Mouse (Mus musculus) heart, postnatal 10 days (tissue): ENCODE measurements around the gene Slc28a3. TPM values are rescaled to one million over a fixed set of nuclear protein-coding genes. Genes with fewer than 3 reads are reported as not detected.

Experiments
- DNase-seq, 2 experiments: peaks; one replicate each; pipeline ENCODE4 v3.0.0; 2021
- intact Hi-C: fragments of 180-260 bp; cut with DNase I; formaldehyde crosslinking; loops from one replicate; pipeline ENCODE4 v1.15.1; 2025
- total RNA-seq, 2 experiments: library from RNA; stranded (reverse); gene quantifications; 2 replicates each; pipeline ENCODE4 v1.2.3; 2021

Gene Slc28a3
- not detected for total RNA-seq

DNA sequence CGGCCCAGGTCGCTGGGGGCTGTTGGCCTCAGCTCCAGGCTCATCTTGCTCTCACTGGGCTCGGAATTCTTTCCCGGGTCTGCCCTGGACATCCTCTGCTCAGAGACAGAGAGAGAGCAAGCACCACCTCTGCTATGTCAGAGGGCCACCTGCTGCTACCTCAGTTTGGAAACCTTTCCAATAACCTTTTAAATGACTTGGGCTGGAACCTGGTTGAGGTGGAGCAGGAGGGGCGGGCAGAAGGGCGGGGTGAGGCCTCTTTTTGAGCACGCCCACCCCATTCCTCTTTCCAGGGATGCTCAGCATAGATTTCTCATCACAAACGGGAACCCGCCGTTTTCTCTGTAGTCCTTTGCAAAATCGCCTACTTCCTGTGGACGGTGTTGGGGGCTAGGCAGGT is at the start of gene Slc28a3:
Slc28a3 (minus strand) TSS at position 162 of the 400 bp plus-strand sequence.
- DNase-seq = no peak
- intact Hi-C loops = no loop called here

DNA sequence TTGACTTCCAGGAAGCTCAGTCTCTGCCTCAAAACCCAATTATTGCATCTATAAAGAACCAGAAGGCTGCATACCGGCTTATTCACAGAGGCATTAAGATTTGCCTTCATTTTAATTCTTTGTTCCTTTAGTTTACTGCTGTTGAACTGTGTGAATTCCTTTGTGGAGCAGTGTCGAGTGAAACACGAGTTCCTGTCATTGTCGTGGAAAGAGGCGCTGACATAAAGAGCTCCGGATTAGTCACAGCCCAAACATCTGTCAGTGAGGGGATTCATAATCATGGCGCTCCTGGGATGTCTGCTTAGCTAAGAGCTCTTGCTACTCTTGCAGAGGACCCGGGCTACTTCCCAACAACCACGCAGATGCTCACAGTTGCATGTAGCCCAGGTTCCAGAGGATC is 47.3 kb upstream of the Slc28a3 start:
- intact Hi-C loops = no loop called here
- DNase-seq = no peak

DNA sequence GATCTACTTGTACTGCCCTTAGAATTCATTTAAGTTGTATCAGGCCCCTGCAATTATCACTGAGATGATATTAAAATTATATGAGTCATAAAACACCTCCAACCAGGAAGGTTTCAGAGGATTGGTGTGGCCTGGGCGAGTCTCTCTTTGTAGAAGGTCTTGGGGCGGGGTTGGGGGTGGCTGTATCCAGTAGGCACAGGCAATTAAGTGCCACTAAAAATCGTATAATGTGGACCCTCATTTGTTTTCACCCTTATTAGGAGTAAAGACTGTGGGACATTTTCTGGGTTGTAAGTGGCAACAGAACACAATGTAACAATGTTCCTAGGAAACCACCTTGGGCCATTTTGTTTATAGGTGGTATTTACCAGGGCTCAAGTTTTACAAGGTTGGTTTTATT is 46.2 kb upstream of the Slc28a3 start:
- no peak for DNase-seq
- intact Hi-C loops = no loop called here

DNA sequence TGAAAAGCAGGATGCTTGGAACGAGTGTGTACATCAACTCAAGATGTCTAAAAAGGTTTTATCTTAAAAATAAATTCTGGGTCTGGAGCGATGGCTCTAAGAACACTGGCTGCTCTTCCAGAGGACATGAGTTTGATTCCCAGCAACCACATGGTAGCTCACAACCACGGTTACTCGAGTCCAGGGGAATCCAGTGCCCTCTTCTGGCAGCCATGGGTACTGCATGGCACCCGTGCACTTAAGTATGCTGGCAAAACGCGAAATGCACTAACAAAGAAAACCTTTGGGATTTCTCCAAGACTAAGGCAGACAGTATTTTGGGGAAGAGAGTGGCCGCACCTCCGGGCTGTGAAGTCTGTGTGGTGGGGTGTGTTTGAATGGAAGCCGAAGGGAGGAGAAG is 44.9 kb upstream of the Slc28a3 start:
- intact Hi-C loops = no loop called here
- DNase-seq = no peak

DNA sequence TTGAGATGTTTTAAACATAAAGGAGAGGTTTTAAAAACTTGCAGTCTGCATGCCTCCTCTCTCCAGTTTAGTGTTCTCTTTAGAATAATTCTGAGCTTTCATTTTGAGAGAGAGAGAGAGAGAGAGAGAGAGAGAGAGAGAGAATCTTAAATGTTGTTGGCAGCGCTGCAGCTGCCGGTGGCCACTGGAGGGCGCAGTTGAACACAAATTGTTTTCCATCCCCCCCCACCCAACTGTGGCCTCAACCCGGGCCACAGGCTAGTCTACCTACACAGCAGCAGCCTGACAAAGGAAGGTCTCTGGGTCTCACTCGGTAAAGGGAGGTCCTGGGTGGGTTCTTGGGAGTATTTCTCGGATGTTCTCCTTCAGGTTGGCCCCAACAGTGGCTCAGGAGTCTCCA is 29.7 kb upstream of the Slc28a3 start:
- DNase-seq = peak; percentile 26 to 57
- intact Hi-C loops = loop anchor here (1.0 kb wide), 1 partner anchor 433 kb away; no protein-coding TSS in a partner anchor

DNA sequence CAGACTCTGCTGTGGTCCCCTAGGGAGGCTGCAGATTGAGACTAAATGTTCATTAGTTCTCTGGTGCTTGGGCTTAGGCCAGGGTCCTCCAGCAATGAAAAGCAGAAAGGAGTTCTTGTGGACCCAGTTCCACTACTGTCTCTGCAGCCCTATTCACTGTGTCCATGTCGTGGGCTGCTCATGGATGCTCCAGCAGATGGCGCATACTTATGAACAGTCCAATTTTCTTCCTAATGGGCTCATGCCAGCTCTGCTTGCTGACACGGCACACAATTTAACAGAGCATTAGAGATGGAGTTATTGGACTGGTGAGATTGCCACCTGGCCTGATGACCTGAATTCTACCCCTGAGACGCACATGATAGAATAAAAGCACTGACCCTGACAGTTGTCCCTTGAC is 28.3 kb upstream of the Slc28a3 start:
- DNase-seq = peak; percentile 35 to 57
- intact Hi-C loops = loop anchor here (5.0 to 10.0 kb wide), 4 partner anchors 168 to 1203 kb away; partner anchors contain the start of gene Ntrk2

DNA sequence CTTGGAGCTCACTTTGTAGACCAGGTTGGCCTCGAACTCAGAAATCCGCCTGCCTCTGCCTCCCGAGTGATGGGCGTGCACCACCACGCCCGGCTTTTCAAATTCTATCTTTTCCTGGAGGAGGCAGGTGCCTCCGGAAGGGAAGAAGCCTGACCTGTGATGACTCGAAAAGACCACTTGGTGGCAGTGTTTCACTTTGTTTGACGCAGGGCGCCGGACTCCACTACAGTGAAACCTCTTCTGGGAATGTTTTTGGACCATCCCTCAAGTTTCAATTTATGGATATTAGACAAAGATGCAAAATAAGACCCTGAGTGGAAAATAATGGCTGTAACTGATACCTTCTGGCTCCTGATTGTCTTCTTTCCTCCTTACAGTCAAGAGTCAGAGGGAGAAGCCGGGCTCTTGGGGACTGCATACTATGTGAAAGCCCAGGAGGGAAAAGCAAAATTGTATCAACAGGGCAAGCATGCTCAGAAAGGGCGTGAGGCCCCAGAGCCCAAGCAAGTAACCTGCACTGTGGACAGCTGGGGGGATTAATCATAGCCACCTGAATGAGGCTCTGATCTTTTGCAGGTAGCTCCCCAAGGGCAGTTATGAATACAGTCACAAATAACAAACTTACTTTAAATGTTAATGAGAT is 26.8 kb upstream of the Slc28a3 start:
- peak; percentile 56 to 74 for DNase-seq
- intact Hi-C loops = loop anchor here (1.0 to 10.0 kb wide), 7 partner anchors 170 to 1205 kb away; partner anchors contain the start of gene Ntrk2

DNA sequence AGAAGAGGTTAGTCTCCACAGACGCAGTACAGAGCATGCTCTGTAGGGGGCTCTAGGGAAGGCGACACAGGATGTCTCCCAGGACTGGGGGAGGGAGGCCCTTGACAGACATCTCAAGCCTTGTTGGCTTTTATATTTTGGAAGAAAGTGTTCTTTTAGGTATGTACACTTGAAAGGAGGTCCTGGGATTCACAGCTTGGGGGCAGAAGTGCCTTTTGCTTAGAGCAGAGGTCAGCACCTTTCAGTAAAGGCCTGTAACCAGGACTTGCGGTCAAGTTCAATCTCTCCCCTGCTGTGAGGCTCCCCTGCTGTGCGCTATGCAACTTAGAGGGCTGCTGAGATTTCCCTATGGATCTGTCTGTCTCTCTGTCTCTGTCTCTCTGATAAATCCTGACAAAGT is 23.2 kb upstream of the Slc28a3 start:
- intact Hi-C loops = loop anchor here (10.0 kb wide), 1 partner anchor 551 kb away; no protein-coding TSS in a partner anchor
- no peak for DNase-seq

DNA sequence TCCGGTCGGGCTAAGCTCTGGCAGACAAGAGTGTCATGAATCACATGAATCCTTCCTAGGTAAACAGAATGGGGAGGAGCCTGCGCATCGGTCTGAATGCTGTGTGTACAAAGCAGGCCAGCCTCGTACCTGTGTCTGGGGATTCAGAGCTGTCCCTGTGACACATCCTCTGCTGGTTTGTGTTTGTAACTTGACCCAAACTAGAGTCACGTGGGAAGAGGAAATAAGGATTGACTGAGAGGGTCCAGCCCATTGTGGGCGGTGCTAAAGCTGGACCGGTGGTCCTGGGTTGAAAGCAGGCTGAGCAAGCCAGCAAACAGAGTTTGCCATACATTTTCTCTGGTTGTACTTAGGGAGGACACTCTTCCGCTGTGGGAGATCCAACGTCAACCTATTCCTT is 20.1 kb upstream of the Slc28a3 start:
- DNase-seq = no peak
- intact Hi-C loops = loop anchor here (10.0 kb wide), 1 partner anchor 554 kb away; no protein-coding TSS in a partner anchor

DNA sequence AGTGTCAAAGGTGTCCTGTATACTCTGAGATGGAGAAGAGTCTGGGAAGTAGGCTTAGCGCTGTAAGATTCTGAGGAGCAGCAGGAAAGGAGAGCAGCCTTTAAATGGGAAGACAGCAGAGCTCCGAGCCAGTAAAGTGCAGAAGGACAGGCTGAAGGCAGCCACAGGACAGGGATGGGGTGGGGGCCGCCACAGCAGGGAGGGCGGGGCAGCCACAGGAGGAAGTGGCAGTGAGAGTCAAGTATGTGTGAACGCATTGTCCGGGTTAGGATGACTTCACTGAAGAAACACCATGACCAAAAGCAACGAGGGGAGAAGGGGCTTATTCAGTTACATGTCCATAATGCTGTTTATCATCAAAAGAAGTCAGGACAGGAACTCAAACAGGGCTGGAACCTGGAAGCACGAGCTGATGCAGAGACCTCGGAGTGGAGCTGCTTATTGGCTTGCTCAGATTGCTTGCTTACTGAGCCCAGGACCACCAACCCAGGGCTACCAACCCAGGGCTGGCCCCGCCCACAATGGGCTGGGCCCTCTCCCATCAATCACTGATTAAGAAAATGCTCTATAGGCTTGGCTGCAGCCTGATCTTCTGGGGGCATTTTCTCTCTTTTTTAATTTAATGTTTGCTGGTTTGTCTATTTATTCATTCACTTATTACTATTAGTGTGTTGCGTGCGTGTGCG is 18.8 kb upstream of the Slc28a3 start:
- DNase-seq = no peak
- intact Hi-C loops = loop anchor here (10.0 kb wide), 1 partner anchor 555 kb away; no protein-coding TSS in a partner anchor

DNA sequence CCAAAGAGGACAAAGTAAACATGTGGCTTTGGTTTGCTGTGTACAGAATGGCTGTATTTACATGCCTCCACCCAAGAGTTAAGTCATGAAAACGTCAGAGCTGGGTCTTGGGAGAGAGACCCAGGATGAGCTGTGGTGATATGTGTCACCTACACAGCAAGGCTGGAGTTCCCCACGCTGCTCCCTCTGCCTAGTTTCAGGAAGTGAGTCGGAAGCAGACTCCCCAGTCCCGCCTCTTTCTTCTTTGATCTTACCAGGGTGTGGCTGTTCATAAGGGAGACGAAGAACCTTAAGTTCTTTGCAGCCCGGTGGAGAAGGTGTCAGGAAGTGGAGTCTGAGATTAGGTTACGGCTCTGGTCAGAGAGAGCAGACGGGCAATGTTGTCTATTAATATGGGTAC is 12.0 kb upstream of the Slc28a3 start:
- intact Hi-C loops = no loop called here
- DNase-seq = no peak

DNA sequence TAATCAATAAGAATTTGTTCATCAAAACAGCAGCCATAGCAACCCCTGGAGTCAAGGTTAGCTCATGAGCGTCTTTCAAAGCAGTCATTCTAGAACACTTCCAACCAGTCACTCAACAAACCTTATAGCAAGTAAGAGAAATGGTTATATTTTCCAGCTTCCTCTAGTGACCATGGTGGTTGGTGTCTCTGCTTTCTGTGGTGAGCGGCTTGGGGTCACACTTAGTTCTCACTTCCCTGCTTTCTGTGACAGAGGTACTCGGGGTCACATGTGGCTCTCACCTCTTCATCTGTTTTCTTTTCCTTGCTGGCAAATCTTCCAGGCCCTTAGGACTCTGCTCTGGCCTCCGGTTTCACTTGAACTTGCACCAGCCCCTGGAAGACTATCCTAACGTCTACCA is 8.6 kb upstream of the Slc28a3 start:
- intact Hi-C loops = no loop called here
- no peak for DNase-seq

DNA sequence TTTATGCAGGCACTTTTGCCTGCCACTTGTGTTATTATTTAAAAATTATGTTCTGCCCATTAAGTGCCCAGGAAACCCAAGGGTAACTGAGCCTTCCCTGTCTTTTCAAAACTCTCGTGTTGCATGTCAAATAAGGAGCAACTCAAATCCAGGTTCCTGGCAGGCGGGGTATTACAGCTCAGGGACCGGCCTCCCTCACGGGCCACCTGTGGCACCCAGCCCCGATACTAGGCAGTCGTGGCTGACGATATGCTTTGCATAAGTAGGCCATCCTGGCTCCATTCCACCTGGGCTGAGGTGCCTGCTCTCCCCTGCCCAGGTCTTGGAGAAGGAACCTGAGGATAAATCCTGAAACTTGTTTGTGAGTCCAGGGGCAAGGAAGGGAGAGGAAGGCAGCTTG is 618 bp downstream of the Slc28a3 start:
- intact Hi-C loops = no loop called here
- DNase-seq = no peak

DNA sequence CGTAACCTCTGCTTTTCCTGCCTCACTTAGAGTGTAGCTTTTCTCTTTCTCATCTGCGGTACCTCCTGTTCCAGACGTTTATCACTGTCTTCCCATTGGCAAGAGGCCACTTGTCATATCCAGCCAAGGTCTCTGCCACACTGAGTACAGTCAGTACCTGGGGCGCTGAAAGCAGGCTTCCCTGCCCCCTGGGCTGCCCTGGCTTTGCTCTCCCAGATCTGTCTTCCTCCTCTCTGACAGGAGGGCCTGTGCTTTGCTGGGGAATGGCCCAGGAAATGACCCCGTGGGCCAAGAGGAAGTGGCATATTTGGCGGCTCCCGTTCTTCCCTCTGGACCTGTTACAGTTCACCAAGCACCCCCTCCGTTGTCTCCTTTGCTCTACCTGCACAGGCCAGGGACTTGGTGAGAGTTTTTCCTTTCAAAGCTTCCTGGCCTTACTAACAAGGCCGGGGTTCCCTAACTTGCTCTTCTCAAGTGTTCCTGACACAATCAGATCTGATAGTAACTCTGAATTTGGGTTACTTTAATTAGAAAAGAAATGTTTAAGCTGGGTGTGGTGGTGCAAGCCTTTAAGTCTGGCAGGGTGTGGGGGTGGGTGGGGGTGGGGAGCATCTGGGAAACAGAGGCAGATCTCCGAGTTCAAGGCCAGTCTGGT is 9.3 kb downstream of the Slc28a3 start:
- intact Hi-C loops = no loop called here
- peak; percentile 54 to 72 for DNase-seq

DNA sequence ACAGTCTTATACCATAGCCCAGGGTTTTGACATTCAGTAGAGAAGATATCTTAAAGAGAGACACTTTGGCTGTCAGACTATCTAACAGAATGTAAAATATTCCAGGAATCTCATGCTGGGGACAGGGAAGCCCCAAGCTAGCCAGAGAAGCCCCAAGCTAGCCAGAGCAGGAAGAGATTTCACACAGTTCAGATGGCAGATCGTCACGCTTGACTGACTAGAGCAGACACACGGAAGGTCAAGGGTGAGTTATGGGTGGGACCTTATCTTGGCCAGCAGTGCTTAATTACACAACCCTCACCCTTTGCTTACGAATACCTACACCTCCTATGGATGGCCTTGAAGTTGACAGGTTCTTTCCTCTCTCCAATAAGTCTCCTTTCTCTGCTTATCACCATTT is 12.1 kb downstream of the Slc28a3 start:
- intact Hi-C loops = no loop called here
- DNase-seq = no peak

DNA sequence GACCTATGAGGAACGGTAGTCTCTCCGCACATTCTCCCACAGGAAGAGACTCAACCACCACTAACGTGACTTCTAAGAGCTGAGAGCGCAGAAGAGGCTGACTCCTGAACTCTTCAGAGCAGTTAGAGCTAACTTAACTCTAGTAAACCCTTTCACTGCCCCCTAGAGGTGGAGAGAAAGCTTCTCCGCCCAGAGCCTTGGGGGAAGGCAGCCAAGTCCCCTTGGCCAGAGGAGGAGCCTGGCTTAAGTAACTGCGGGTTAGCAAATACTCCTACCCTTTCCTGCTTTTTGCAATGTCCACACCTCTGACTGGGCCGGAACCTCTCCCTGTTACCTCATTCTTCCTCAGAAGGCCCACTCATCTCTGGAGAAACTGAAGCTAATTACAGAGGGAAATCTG is 17.5 kb downstream of the Slc28a3 start:
- DNase-seq = peak; percentile 77 to 83
- intact Hi-C loops = no loop called here

DNA sequence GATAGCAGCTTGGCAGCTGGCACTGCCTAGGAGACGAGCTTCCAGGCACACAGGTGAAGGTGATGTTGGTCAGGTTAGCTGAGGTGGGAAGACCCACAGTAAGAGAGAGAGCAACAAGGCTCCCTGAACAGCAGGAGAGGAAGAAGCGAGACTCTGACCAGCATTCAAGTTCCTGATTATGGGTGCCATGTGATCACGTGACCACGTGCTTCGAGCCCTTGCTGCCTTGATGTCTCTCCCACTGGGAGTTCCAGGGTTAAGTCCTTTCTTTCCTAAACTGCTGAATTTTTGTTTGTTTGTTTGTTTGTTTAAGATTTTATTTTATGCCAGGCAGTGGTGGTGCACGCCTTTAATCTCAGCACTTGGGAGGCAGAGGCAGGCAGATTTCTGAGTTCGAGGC is 18.8 kb downstream of the Slc28a3 start:
- no peak for DNase-seq
- intact Hi-C loops = loop anchor here (2.0 kb wide), 1 partner anchor 433 kb away; no protein-coding TSS in a partner anchor

DNA sequence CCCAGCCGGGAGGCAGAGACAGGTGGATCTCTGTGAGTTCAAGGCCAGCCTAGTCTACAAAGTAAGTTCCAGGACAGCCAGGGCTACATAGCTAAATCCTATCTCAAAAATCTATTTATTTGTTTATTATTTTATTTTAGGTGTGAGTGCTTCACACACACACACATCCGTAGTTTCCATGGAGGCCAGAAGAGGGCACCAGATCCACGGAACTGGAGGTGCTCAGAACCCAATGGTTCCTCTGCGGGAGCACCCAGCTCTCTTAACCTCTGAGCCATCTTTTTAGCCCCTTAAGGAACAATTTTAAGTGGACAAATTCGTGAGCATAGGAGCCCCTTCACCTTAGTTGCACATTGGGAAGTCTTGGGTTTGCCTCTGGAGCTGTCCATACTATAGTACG is 20.0 kb downstream of the Slc28a3 start:
- DNase-seq = peak; percentile 49 to 69
- intact Hi-C loops = loop anchor here (2.0 kb wide), 1 partner anchor 432 kb away; no protein-coding TSS in a partner anchor

DNA sequence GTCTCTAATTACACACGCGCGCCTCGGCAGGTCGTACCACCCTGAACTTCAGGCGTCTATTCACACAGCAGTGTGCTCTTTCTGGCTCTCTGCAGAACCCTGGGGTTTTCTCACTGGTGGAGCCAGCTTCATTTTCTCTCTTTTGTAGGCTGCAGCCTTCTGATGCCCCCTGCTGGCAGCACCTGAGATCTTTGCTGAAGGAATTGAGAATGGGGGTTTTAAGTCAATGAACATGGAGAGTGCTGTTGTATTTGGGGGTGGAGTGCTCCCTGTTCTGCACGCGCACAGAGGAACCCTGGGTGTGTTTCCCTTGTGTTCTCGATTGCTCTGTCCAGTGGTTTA is 21.2 kb downstream of the Slc28a3 start:
- intact Hi-C loops = loop anchor here (1.0 kb wide), 1 partner anchor 301 kb away; no protein-coding TSS in a partner anchor
- DNase-seq = peak; percentile 77 to 82

DNA sequence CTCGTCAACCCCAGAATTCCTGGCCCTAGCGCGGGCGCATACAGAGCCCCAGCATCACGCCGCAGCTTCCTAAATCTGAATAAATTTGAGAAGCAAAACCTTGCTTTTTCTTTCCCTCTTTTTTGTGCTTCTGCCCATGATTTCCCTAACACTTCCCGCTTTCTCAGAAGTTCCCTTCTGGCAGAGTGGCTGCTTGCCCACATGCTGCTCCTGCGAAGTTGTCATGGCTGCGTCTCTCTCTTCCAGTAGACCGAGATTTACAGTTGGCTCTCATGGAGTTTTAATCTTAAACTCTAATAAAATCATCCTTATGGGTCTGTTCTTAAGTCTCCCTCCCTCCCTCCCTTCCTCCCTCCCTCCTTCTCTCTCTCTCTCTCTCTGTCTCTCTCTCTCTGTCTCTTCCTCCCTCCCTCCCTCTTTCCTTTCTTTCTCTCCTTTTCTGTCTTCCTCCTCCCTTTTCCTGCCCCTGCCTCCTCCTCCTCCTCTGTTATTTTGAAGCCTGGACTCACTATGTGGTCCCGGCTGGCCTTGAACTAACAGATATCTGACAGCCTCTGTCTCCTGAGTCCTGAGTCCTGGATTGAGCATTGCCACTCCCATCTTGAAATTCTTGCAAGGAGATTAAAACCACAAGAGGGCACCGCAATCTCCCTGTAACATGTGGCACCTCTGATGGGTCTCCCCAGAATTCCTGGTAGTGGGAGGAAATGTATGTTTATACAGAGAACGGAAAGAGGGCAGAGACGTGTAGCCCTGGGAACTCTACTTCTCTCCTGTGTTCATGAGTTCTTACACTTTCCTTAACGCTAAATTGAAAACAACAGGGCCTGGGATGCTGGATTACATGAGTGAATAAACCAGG is 21.8 kb downstream of the Slc28a3 start:
- intact Hi-C loops = loop anchor here (1.0 kb wide), 1 partner anchor 301 kb away; no protein-coding TSS in a partner anchor
- no peak for DNase-seq

DNA sequence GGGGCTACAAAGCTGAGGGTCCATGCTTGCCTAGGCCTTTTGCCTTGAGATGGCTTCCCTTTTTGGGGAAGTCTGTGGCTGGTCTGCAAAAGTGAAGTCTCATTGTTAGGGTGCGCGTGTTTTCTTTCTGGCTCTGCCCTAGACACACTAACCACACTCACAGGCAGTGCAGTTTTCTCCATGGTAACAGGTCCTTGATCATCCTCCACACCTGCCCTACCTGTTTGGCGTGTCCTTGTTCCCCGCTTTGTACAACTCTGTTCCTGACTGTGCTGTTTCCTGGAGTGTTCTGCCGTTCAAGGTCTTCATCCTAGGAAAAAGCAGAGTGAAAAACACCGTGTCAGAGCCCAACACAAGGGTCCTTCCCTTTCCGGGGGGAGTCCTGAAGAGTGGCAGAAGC is 22.7 kb downstream of the Slc28a3 start:
- no peak for DNase-seq
- intact Hi-C loops = no loop called here
